Mouse (Mus musculus): ENCODE measurements around the gene Cwc25.

GRCm38 (mm10) chr11:97787961-97788360 is 21.6 kb upstream of the Cwc25 start:
- TF ChIP-seq CTCF (IDR thresholded peaks at IDR 0.05; ENCODE audit: borderline replicate concordance, extremely low read depth, insufficient read depth, insufficient read length) (no peak), POLR2A (IDR thresholded peaks at IDR 0.05; ENCODE audit: borderline replicate concordance, extremely low read depth, insufficient read depth, insufficient read length, poor library complexity, severe bottlenecking) (no peak)

Measured in brain, embryonic 14.5 days (tissue).